ENCODE assay signal across 27 mouse cellular contexts in the genomic region with DNA sequence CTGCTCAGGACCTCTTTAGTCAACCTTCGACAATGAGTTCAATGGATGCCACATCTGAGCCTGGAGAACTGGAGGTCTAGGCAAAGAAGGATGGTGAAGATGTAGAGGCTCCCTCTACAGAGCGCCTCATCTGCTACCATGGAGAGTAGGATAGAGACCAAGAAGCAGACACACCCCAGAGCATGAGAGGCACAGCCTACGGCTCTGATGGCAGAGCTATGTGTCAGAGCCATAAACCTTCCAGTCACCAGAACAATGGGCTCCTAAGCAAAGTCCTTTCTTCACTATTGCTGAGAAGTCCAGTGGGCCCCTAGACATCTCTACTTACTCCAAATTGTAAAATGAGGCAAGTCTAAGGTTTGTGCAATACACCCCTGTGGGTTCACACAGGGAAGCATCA.
"Had no signal": no experiment of that assay in that cellular context is flagged by ENCODE, and none has a peak within 500 bp of the region (broad histone marks: within the 10 kb centered on the region; RNA-seq: fewer than 3 reads in every experiment).

No protein-coding gene starts in this region.

- H3K36me3 ChIP-seq: embryonic facial prominence, embryonic 10.5 days; embryonic facial prominence, embryonic 12.5 days; embryonic facial prominence, embryonic 13.5 days; embryonic facial prominence, embryonic 15.5 days; forebrain, embryonic 10.5 days; forebrain, embryonic 12.5 days had no signal

- H3K9ac ChIP-seq: embryonic facial prominence, embryonic 12.5 days; embryonic facial prominence, embryonic 13.5 days; embryonic facial prominence, embryonic 15.5 days; forebrain, embryonic 12.5 days; forebrain, embryonic 13.5 days; forebrain, postnatal 0 days had no signal

- H3K4me2 ChIP-seq: embryonic facial prominence, embryonic 12.5 days; embryonic facial prominence, embryonic 13.5 days; embryonic facial prominence, embryonic 15.5 days; forebrain, embryonic 12.5 days; forebrain, embryonic 13.5 days had no signal

- H3K4me3 ChIP-seq: embryonic facial prominence, embryonic 10.5 days; embryonic facial prominence, embryonic 12.5 days; embryonic facial prominence, embryonic 13.5 days; embryonic facial prominence, embryonic 15.5 days; erythroblast, embryonic 14.5 days; forebrain, embryonic 10.5 days; forebrain, embryonic 12.5 days; forebrain, embryonic 13.5 days; gastrocnemius, adult 2 months; heart, adult 2 months had no signal

- H3K27ac ChIP-seq: embryonic facial prominence, embryonic 10.5 days; embryonic facial prominence, embryonic 12.5 days; embryonic facial prominence, embryonic 13.5 days; embryonic facial prominence, embryonic 15.5 days; forebrain, embryonic 10.5 days; forebrain, embryonic 12.5 days; forebrain, embryonic 13.5 days; gastrocnemius, adult 2 months; heart, adult 2 months had no signal

- H3K4me1 ChIP-seq: embryonic facial prominence, embryonic 10.5 days; embryonic facial prominence, embryonic 12.5 days; embryonic facial prominence, embryonic 13.5 days; embryonic facial prominence, embryonic 15.5 days; forebrain, embryonic 10.5 days; forebrain, embryonic 12.5 days; forebrain, embryonic 13.5 days had no signal

- ATAC-seq: forebrain, embryonic 13.5 days; forebrain, embryonic 14.5 days; forebrain, embryonic 16.5 days; forebrain, postnatal 0 days had no signal

- H3K9me3 ChIP-seq: embryonic facial prominence, embryonic 10.5 days; embryonic facial prominence, embryonic 12.5 days; embryonic facial prominence, embryonic 13.5 days; embryonic facial prominence, embryonic 15.5 days; forebrain, embryonic 10.5 days; forebrain, embryonic 12.5 days; forebrain, embryonic 13.5 days had no signal

- DNase-seq: cerebellum, adult 2 months; cerebellum, adult 8-10 months; cerebellum, adult 9-10 months; cerebellum, adult 9-11 months; cerebellum, postnatal 10 days; cerebellum, postnatal 14 days; cerebellum, postnatal 25 days; cerebellum, postnatal 36 days; embryo, embryonic 11 days; forebrain, postnatal 0 days; gastrocnemius, adult 2 months; gastrocnemius, postnatal 10 days; gastrocnemius, postnatal 14 days; gastrocnemius, postnatal 25 days; gastrocnemius, postnatal 36 days; heart, adult 18-20 months; heart, adult 2 months had no signal

- H3K27me3 ChIP-seq: embryonic facial prominence, embryonic 12.5 days; embryonic facial prominence, embryonic 13.5 days; embryonic facial prominence, embryonic 15.5 days; forebrain, embryonic 12.5 days; forebrain, embryonic 13.5 days had no signal
